Mouse (Mus musculus): ENCODE measurements around the gene Ankzf1. TPM values are rescaled to one million over a fixed set of nuclear protein-coding genes. Genes with fewer than 3 reads are reported as not detected.

Ankzf1 gene
- total and polyA plus RNA-seq, 2 experiments from 2014 or later = 11.6 to 20.6 TPM

GRCm38 (mm10) chr1:75244836-75245235 lies 52.9 kb downstream of the Ankzf1 start:
- no peak overlapping the region for H3K27ac ChIP-seq (ENCODE audit: low read depth)
- H3K4me1 ChIP-seq (ENCODE audit: control insufficient read depth, insufficient read depth) = peaks cover 22% of the 10 kb centered on the region
- H3K9ac ChIP-seq (replicated peaks; ENCODE audit: low read depth, low read length) = no peak overlapping the region
- 23% methylated on average over 4 of the region's 4 CpGs for WGBS
- no peak overlapping the region for H3K4me3 ChIP-seq (ENCODE audit: low read depth, low read length)
- H3K9me3 ChIP-seq (replicated peaks; ENCODE audit: control insufficient read depth, low read length) = no peaks in the 10 kb centered on the region
- ATAC-seq (ENCODE audit: insufficient read depth, low read depth) (peak; percentile 52), DNase-seq (ENCODE audit: low spot score) (peak; percentile 83)
- no peaks in the 10 kb centered on the region for H3K27me3 ChIP-seq (ENCODE audit: control insufficient read depth, insufficient read depth, low read length)
- peaks cover 39% of the 10 kb centered on the region for H3K36me3 ChIP-seq (replicated peaks; ENCODE audit: control insufficient read depth, insufficient read depth, low read length)
- TF ChIP-seq EP300 (IDR thresholded peaks at IDR 0.05; ENCODE audit: low read depth) = no peak
- TF ChIP-seq CTCF (IDR thresholded peaks at IDR 0.05; ENCODE audit: low read depth) = no peak
- H3K4me2 ChIP-seq (ENCODE audit: low read depth, low read length) = no peak overlapping the region

DNA sequence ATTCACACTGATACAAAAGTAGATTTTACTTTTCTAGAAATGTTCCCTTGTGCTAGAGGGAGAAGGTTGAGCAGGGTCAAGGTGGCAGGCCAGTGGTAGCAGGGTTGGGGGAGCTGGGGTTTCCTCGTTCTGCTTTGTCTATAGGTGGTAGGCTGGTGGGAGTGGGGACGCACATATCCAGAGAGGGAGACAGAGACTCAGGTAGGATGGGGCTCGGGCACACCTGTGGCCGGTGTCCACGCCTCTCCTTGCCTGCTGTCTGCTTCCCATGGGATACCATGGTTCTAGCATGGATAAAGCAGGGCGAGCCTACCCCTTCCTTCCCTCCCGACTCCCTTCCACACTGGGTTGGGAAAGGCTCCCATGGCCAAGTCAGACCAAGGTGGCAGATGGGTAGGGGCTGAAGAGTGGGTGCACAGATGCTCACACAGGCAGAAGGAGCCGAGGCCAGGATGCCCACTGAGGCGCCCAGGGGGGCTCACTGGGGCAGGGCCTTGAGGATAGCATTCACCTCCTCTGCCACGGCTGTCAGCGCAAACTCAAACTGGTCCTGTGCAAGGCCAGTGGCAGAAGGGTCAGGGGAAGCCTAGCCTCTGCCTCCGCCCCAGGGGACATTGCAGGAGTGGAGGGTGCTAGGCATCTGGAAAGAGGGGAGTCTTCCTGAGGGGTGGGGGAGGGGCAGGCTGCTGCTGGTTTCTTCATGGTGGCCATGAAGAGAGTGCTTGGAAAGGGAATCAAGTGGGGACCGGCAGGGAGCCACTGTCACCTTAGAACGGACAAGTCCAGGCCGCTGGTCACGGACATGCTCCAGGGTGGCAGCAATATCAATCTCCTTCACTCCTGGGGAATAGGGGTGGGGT lies 55.4 kb downstream of the Ankzf1 start:
- H3K4me3 ChIP-seq (ENCODE audit: low read depth, low read length) = no peak overlapping the region
- H3K36me3 ChIP-seq (replicated peaks; ENCODE audit: control insufficient read depth, insufficient read depth, low read length) = peaks cover 17% of the 10 kb centered on the region
- no peak for ATAC-seq (ENCODE audit: insufficient read depth, low read depth)
- no peak for DNase-seq (ENCODE audit: low spot score)
- H3K4me2 ChIP-seq (ENCODE audit: low read depth, low read length) = no peak overlapping the region
- peaks cover 26% of the 10 kb centered on the region for H3K4me1 ChIP-seq (ENCODE audit: control insufficient read depth, insufficient read depth)
- H3K27ac ChIP-seq (ENCODE audit: low read depth) = peak overlapping the region; percentile 95
- H3K9ac ChIP-seq (replicated peaks; ENCODE audit: low read depth, low read length) = peak overlapping the region; percentile 2
- TF ChIP-seq CTCF (IDR thresholded peaks at IDR 0.05; ENCODE audit: low read depth) = no peak
- TF ChIP-seq EP300 (IDR thresholded peaks at IDR 0.05; ENCODE audit: low read depth) = no peak
- H3K9me3 ChIP-seq (replicated peaks; ENCODE audit: control insufficient read depth, low read length) = no peaks in the 10 kb centered on the region
- H3K27me3 ChIP-seq (ENCODE audit: control insufficient read depth, insufficient read depth, low read length) = no peaks in the 10 kb centered on the region
- 84% methylated on average over 16 of the region's 16 CpGs for WGBS

DNA sequence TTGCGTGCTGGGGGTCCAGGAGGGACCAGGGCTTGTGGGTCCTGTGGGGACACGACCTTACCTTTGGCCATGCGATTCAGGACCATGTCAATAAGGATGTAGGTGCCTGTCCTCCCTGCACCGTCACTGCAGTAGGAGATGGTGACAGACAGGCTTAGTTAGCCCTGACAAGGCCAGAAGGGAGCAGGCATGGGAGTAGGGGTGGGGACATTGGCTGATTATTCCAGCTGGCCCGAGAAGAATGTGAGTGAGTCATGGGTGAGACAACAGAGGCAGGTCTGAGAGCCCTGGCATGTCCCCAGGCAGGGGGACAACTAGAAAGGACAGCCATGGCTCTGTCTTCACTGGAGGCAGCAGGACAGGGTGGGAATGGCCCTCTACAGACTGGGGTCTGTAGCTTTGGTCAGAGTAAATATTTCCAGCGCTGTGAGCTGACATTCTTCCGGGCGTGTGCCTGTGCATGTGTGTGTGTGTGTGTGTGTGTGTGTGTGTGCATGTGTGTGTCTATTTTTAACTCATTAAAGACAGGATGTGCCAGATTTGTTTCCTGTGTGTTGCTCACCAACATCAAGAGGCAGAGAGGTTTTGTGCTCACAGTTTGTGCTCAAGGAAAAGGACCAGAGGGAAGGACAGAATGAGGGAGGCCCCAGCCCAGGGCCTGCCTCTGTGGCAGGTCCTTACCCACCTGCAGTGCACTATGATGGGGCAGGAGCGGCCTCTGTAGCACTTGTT lies 56.3 kb downstream of the Ankzf1 start:
- Histone ChIP-seq H3K9ac (replicated peaks; ENCODE audit: low read depth, low read length) (peak overlapping the region; percentile 28; the same call in 1 of the 2 replicates), H3K36me3 (replicated peaks; ENCODE audit: control insufficient read depth, insufficient read depth, low read length) (peaks cover 13% of the 10 kb centered on the region), H3K27ac (ENCODE audit: low read depth) (peak overlapping the region; percentile 95), H3K4me1 (ENCODE audit: control insufficient read depth, insufficient read depth) (peaks cover 26% of the 10 kb centered on the region), H3K4me3 (ENCODE audit: low read depth, low read length) (no peak overlapping the region), H3K4me2 (ENCODE audit: low read depth, low read length) (no peak overlapping the region), H3K9me3 (replicated peaks; ENCODE audit: control insufficient read depth, low read length) (no peaks in the 10 kb centered on the region), H3K27me3 (ENCODE audit: control insufficient read depth, insufficient read depth, low read length) (no peaks in the 10 kb centered on the region)
- WGBS = 18% methylated on average over 9 of the region's 9 CpGs
- peak; percentile 87 for ATAC-seq (ENCODE audit: insufficient read depth, low read depth)
- TF ChIP-seq CTCF (IDR thresholded peaks at IDR 0.05; ENCODE audit: low read depth) (no peak), EP300 (IDR thresholded peaks at IDR 0.05; ENCODE audit: low read depth) (no peak)
- peak; percentile 84 for DNase-seq (ENCODE audit: low spot score)

Small RNAs within 50 kb of the gene (microRNA-seq; reads per million reads assigned to microRNA genes)
- gene Gm27943 = not detected

Other genes starting within 250 kb of the Ankzf1 start
- gene Ihh, start 240.5 kb upstream of the Ankzf1 start, total RNA-seq (2014; rRNA removed; ENCODE audit: low replicate concordance) = 0.35 TPM in 1 of 2 replicates, not detected in the other
- gene Ihh, start 240.5 kb upstream of the Ankzf1 start, polyA plus RNA-seq (2015; fragmentation: Nextera tagmentation; extraction: Ambion mirVana) = 0.05 TPM in 2 replicates
- gene Nhej1, start 67.0 kb upstream of the Ankzf1 start, total RNA-seq (2014; rRNA removed; ENCODE audit: low replicate concordance) = 1.2 and 8.4 TPM in 2 replicates
- gene Nhej1, start 67.0 kb upstream of the Ankzf1 start, polyA plus RNA-seq (2015; fragmentation: Nextera tagmentation; extraction: Ambion mirVana) = 6.1 TPM in 2 replicates
- 0.73 and 4.0 TPM in 2 replicates for gene Slc23a3, start 58.3 kb upstream of the Ankzf1 start, total RNA-seq (2014; rRNA removed; ENCODE audit: low replicate concordance)
- 1.3 and 2.1 TPM in 2 replicates for gene Slc23a3, start 58.3 kb upstream of the Ankzf1 start, polyA plus RNA-seq (2015; fragmentation: Nextera tagmentation; extraction: Ambion mirVana)
- gene Cnppd1, start 49.4 kb upstream of the Ankzf1 start, total RNA-seq (2014; rRNA removed; ENCODE audit: low replicate concordance) = 66.7 and 83.6 TPM in 2 replicates
- 30.2 and 31.2 TPM in 2 replicates for gene Cnppd1, start 49.4 kb upstream of the Ankzf1 start, polyA plus RNA-seq (2015; fragmentation: Nextera tagmentation; extraction: Ambion mirVana)
- 49.7 and 50.9 TPM in 2 replicates for gene Retreg2, start 49.4 kb upstream of the Ankzf1 start, total RNA-seq (2014; rRNA removed; ENCODE audit: low replicate concordance)
- gene Retreg2, start 49.4 kb upstream of the Ankzf1 start, polyA plus RNA-seq (2015; fragmentation: Nextera tagmentation; extraction: Ambion mirVana) = 19.4 and 23.7 TPM in 2 replicates
- gene Zfand2b, start 23.5 kb upstream of the Ankzf1 start, total RNA-seq (2014; rRNA removed; ENCODE audit: low replicate concordance) = 33.1 and 67.1 TPM in 2 replicates
- 26.1 and 28.7 TPM in 2 replicates for gene Zfand2b, start 23.5 kb upstream of the Ankzf1 start, polyA plus RNA-seq (2015; fragmentation: Nextera tagmentation; extraction: Ambion mirVana)
- 22.0 and 36.0 TPM in 2 replicates for gene Abcb6, start 11.8 kb upstream of the Ankzf1 start, total RNA-seq (2014; rRNA removed; ENCODE audit: low replicate concordance)
- 15.9 and 17.6 TPM in 2 replicates for gene Abcb6, start 11.8 kb upstream of the Ankzf1 start, polyA plus RNA-seq (2015; fragmentation: Nextera tagmentation; extraction: Ambion mirVana)
- gene Atg9a, start within 50 bp of the Ankzf1 start, total RNA-seq (2014; rRNA removed; ENCODE audit: low replicate concordance) = 64.2 and 99.6 TPM in 2 replicates
- gene Atg9a, start within 50 bp of the Ankzf1 start, polyA plus RNA-seq (2015; fragmentation: Nextera tagmentation; extraction: Ambion mirVana) = 28.5 and 29.6 TPM in 2 replicates
- 9.8 and 11.3 TPM in 2 replicates for gene Glb1l, start 18.7 kb downstream of the Ankzf1 start, total RNA-seq (2014; rRNA removed; ENCODE audit: low replicate concordance)
- gene Glb1l, start 18.7 kb downstream of the Ankzf1 start, polyA plus RNA-seq (2015; fragmentation: Nextera tagmentation; extraction: Ambion mirVana) = 3.6 and 3.8 TPM in 2 replicates
- 75.9 and 90.1 TPM in 2 replicates for gene Stk16, start 18.7 kb downstream of the Ankzf1 start, total RNA-seq (2014; rRNA removed; ENCODE audit: low replicate concordance)
- gene Stk16, start 18.7 kb downstream of the Ankzf1 start, polyA plus RNA-seq (2015; fragmentation: Nextera tagmentation; extraction: Ambion mirVana) = 57.4 and 62.5 TPM in 2 replicates
- gene Tuba4a, start 27.7 kb downstream of the Ankzf1 start, total RNA-seq (2014; rRNA removed; ENCODE audit: low replicate concordance) = 179 and 227 TPM in 2 replicates
- gene Tuba4a, start 27.7 kb downstream of the Ankzf1 start, polyA plus RNA-seq (2015; fragmentation: Nextera tagmentation; extraction: Ambion mirVana) = 114 and 142 TPM in 2 replicates
- not detected in 2 replicates for gene A630095N17Rik, start 40.0 kb downstream of the Ankzf1 start, total RNA-seq (2014; rRNA removed; ENCODE audit: low replicate concordance)
- gene A630095N17Rik, start 40.0 kb downstream of the Ankzf1 start, polyA plus RNA-seq (2015; fragmentation: Nextera tagmentation; extraction: Ambion mirVana) = not detected in 2 replicates
- gene Dnajb2, start 44.3 kb downstream of the Ankzf1 start, total RNA-seq (2014; rRNA removed; ENCODE audit: low replicate concordance) = 25.1 and 35.0 TPM in 2 replicates
- gene Dnajb2, start 44.3 kb downstream of the Ankzf1 start, polyA plus RNA-seq (2015; fragmentation: Nextera tagmentation; extraction: Ambion mirVana) = 34.9 and 36.7 TPM in 2 replicates
- 0.04 and 0.15 TPM in 2 replicates for gene Ptprn, start 72.4 kb downstream of the Ankzf1 start, total RNA-seq (2014; rRNA removed; ENCODE audit: low replicate concordance)
- 0.16 and 0.26 TPM in 2 replicates for gene Ptprn, start 72.4 kb downstream of the Ankzf1 start, polyA plus RNA-seq (2015; fragmentation: Nextera tagmentation; extraction: Ambion mirVana)
- gene Resp18, start 86.3 kb downstream of the Ankzf1 start, total RNA-seq (2014; rRNA removed; ENCODE audit: low replicate concordance) = not detected in 2 replicates
- 0.48 TPM in 1 of 2 replicates, not detected in the other for gene Resp18, start 86.3 kb downstream of the Ankzf1 start, polyA plus RNA-seq (2015; fragmentation: Nextera tagmentation; extraction: Ambion mirVana)
- gene Dnpep, start 125.8 kb downstream of the Ankzf1 start, total RNA-seq (2014; rRNA removed; ENCODE audit: low replicate concordance) = 202 and 236 TPM in 2 replicates
- 147 TPM in 2 replicates for gene Dnpep, start 125.8 kb downstream of the Ankzf1 start, polyA plus RNA-seq (2015; fragmentation: Nextera tagmentation; extraction: Ambion mirVana)
- 983 and 1,187 TPM in 2 replicates for gene Des, start 168.2 kb downstream of the Ankzf1 start, total RNA-seq (2014; rRNA removed; ENCODE audit: low replicate concordance)
- 601 and 639 TPM in 2 replicates for gene Des, start 168.2 kb downstream of the Ankzf1 start, polyA plus RNA-seq (2015; fragmentation: Nextera tagmentation; extraction: Ambion mirVana)
- gene Speg, start 183.1 kb downstream of the Ankzf1 start, total RNA-seq (2014; rRNA removed; ENCODE audit: low replicate concordance) = 95.0 and 105 TPM in 2 replicates
- 26.8 and 30.2 TPM in 2 replicates for gene Speg, start 183.1 kb downstream of the Ankzf1 start, polyA plus RNA-seq (2015; fragmentation: Nextera tagmentation; extraction: Ambion mirVana)
- 74.7 and 85.2 TPM in 2 replicates for gene Gmppa, start 243.8 kb downstream of the Ankzf1 start, total RNA-seq (2014; rRNA removed; ENCODE audit: low replicate concordance)
- 47.4 and 55.9 TPM in 2 replicates for gene Gmppa, start 243.8 kb downstream of the Ankzf1 start, polyA plus RNA-seq (2015; fragmentation: Nextera tagmentation; extraction: Ambion mirVana)